Mouse (Mus musculus): ENCODE data around the gene Pola2.

Pola2 gene

DNA sequence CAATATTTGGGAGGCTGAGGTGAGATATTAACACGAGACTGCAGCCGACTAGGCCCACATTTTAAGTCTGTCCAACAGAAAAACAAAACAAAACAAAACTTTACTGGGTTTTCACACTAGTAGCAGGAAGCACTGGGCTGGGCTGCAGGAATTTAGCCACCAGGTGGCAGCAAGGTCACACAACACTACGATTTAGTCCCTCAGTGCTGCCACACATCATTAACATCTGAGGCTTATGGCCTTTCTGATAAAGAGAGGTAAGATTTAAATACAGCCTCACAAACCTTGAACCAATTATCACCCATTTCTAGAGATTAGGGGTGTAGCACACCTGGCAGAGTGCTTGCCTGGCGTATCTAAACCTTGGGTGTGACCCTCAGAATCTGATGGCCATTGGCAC lies 1.3 kb upstream of the Pola2 start:
- in situ Hi-C loops (cut with MboI), result loop anchor here (10.0 kb wide), 1 partner anchor 160 kb away; the partner anchor contains the start of gene Snx15

DNA sequence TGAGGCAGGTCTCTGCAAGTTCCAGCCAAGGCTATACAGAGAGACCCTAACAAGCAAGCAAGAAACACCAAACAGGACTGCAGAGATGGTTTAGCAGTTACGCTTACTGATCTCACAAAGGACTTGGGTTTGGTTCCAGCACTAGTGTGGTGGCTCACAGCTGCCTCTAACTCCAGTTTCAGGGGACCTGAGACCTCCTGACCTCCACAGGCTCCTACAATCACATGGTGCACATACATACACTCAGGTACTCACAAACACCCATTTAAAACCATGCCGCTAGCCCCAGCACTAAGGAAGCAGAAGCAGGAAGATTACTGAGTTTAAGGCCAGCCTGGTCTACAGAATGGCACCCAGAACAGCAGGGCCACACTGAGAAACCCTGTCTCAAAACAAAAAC lies 802 bp upstream of the Pola2 start:
- in situ Hi-C loops (cut with MboI), result loop anchor here (10.0 kb wide), 1 partner anchor 160 kb away; the partner anchor contains the start of gene Snx15

DNA sequence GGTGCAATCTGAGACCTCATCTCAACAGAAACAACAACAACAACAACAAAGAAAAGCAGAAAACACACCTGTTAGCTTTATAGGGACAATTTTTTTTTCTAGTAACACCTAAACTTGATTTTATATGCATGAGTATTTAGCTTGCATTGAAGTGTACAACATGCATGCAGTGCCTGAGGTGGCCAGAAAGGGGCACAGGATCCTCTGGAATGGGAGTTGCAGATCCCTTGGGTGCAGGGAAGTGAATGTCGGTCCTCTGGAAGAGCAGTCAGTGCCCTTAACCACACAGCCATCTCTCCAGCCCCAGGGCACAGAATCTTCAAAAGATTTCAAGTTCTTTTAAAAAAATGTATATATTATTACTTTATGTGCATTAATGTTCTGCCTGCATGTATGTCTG lies 1.4 kb downstream of the Pola2 start:
- in situ Hi-C loops (cut with MboI), result loop anchor here (10.0 kb wide), 1 partner anchor 162 kb away; the partner anchor contains the start of gene Snx15

DNA sequence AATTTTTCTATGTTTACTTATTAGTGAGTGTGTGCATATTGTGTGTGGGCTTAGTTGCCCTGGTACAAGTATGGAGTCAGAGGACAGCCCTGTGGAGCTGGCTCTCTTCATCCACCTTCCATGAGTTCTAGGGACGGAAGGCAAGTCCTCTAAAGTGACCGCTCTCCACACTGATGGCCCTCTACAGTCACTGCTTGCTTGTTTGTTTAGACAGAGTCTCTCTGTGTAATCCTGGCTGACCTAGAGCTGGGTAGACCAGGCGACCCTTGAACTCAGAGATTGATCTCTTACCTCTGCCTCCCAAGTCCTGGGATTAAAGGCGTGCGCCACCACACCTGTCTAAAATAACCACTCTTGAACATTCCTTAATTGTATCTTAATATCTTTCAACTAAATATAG lies 6.6 kb downstream of the Pola2 start:
- in situ Hi-C loops (cut with MboI), result no loop called here

DNA sequence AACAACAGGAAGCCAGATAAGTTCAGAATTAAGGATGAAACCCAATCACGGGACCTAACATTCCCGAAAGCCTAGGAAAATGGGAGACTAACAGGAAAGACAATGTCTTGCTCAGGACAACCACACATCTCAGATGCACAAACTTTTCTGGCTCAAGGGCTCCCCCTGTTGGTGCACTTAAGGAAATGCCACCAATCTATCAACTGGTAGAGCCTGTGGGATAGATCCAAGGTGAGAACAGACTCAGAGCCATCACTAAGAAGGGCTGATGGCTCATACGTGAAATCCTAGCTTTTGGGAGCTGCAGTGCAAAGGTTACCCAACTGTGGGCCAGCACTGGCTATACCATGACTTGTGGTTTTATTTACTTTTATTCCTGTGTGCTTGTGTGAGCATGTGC lies 7.3 kb downstream of the Pola2 start:
- in situ Hi-C loops (cut with MboI), result no loop called here

DNA sequence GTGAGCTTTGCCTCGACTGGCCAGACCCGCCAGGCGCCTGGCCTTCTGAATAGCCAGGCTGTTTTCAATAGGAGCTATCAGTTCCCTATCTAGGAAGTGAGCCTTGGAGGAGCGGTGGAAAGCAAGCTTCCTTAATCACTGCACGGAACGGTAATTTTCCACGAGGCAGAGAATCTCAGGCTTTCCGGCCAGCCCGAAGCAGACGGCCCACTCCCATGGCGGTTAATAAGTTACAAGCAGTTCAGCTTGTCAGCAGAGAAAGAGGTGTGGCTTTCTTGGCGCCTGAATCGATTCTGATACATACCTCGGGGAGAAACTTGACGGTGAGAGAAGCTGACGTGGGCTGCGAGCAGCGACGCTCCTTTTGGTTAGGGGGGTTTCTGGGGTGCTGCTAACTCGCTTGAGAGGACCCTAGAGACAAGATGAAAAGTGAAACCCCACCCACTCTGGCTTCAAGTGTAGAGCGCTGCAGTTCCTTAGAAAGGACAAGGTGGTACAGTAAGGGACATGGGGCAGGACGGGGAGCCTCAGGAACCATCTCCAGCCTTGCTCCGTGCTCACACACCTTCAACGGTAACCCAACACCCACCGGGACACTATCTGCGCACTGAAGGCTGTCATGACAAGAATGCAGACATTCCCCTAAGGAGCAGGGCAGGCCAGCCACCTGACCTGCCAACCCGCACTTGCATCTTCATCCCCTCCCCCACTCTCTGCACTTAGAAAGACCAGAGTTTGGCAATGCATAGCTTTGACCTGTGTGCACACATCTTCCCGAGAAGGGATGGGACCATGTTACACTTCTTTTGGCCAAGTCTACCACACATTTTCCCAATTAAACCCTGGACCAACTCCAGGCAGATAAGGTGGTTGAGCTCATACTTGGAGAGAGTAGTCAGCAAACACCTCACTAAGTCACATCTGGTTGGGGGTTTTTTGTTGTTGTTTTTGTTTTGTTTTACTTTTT lies 8.0 kb downstream of the Pola2 start:
- in situ Hi-C loops (cut with MboI), result no loop called here

DNA sequence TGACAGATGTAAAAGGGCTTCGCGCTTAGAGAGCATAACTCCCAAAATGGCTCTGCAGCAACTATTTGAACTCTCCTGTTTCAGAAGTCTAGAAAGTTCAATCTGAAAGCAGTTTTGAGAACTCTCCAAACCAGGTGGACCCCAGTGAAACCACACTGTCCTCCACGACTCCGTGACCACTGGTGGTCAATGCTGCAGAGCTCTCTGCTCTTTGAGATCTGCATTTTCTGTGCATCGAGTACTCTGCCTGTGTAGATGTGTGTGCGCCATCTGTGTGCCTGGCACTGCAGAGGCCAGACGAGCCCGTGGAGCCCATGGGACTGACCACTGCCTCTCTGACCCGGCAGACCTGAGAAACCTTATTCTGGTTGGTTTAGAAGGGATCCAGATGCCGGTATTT lies 9.1 kb downstream of the Pola2 start:
- in situ Hi-C loops (cut with MboI), result no loop called here

DNA sequence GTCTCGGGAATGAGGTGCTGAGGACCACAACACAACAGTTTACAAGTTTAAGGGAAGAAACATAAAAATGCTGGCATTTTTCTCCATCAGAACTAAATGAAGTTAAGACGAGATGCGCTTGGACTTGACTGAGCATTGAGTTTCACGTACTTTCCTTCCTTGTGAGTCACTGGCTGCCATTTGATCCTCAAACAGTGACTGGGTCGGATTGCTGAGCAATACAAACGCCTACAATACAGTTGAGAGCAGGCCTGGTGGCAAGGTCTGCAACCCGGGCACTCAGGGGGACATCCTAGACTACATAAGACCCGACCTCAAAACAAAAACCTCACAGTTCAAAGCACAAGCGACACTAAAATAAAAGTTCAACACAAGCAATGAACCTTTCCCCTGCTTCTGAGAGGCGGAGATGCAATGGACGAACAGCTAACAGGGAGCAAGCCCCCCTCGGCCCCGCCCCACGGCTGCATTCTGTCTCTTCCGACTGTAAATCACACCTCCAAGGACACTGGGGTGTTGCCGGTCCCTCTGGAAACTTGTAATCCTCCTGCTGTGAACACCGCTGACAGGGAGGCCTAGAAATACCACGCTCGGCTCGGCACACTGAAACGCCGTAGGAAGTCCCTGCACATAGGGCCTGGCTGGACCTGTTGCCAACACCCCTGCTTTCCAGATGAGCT lies 9.8 kb downstream of the Pola2 start:
- in situ Hi-C loops (cut with MboI), result no loop called here

DNA sequence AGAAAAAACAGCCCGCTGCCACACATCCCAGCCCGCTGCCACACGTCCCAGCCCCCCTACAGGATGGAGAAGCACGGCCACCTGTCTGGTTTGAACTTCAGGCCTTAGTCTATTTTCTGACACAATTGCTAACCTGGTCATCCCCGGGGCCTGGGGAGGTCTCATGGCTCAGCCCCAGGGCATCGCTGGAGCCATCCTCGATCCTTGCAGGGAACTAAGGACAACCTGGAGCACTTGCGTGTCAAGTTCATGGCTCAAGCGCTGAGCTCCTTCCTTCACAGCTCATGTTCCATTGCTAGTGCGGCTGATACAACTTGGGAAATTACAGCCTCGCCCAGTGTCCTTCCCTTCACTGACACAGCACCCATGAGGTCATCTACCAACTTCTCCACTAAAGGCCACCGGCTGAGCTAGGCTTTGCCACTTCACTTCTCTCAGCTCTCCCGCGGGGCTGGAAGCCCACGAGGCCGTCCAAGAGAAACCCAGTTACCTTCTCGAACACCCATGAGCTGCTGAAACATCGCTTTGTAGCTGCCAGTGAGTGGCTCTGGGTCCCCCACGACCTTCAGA lies 10.7 kb downstream of the Pola2 start:
- in situ Hi-C loops (cut with MboI), result no loop called here

DNA sequence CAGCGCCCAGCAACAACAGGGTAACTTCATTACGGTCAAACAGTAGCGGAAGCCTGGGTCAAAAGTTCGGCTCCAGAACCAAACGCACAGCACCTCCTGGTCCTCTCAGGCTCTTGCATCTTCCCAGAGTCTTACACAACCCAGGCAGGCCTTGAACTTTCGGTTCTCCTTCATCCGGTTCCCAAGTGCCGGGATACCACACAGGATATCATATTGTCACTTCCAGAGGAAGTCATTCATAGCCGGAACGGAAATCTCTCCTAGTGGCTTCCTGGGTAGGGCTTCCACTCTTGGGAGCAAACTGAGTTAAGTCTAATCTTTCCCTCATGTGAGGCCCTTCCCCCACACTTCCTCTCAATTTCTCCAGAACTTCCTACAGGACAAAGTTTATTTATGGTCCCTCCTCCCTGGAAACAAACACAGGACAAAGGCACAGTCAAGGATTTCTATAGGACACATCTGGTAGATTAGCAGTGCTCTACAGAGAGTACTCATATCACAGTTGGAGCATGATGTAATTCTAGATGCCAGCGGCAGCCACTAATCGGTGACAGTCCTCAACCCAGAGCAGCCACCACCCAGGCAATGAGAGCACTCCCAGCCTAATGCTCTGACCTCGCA lies 11.8 kb downstream of the Pola2 start:
- in situ Hi-C loops (cut with MboI), result no loop called here

DNA sequence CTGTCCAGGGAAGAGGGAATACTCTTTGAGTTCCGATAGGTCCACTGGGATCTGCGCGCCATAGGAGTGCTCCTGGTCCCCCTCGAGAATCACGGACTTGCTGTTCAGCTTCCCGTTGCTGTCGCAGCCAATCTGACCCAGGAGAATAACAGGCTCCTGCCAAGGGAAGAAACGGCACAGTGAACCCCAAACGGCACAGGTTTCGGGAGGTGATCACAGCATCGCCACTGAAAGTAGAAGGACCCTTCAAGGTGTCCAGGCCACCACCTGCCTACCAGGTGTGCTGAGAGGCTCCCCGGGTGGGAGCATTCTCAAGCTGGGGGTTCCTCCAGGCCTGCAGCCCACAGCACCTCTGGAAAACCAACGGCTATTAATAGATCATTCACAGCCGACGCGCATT lies 12.4 kb downstream of the Pola2 start:
- in situ Hi-C loops (cut with MboI), result no loop called here

DNA sequence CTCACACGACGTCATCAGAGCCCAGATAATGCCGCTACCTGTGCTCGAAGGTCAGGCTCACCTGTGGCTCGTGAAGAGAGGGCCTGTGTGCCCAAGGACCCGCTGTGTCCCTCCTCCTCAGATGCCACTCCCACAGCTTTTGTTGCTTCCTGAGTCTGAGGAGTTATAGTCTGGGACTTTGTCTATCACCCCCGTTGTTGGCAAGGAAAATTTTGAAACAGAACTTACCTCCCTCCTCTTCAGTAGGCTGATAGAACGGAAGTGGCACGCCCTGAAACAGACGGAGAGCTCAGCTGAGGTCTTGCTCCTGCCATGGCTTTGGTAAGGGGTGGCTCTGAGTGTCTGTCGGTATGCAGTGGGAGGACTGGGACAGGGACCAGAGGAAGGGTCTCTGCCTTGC lies 13.8 kb downstream of the Pola2 start:
- in situ Hi-C loops (cut with MboI), result no loop called here

DNA sequence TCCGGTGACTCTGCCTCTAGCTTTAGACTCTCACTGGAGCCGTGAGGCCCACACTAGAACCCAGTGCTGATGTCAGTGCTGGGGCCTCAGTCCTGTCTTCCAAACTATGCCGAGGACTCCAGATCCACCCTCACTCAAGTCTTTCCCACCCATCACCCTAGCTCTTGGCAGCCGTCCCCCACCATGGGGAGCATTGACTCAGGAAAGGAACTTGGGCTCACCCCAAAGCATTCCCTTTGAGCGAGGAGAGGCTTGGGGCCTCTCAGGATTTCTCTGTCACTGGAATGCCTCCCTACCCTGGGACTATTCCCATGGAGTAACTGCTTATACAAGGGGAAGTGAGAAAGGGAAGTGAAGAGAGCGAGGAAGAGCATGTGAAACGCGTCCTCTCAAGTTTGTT lies 18.1 kb downstream of the Pola2 start:
- in situ Hi-C loops (cut with MboI), result no loop called here

DNA sequence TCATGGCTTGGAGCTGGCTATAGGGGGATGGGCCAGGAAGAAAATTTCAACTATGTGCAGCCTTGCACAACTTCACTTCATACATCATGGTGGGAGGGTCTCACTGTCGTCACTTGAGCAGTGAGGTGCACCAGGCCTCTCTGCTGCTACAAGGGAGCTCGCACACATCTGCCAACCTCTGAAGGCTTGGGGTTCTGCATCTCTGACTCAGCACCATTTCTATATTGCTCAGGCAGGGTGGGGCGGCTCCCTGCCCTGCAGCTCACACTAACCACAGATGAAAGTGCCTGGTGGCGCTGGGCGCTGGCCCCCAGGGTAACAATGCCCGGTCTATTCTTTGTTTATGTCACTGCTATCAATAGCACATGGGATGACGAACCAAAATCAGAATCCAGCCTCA lies 19.0 kb downstream of the Pola2 start:
- in situ Hi-C loops (cut with MboI), result no loop called here

DNA sequence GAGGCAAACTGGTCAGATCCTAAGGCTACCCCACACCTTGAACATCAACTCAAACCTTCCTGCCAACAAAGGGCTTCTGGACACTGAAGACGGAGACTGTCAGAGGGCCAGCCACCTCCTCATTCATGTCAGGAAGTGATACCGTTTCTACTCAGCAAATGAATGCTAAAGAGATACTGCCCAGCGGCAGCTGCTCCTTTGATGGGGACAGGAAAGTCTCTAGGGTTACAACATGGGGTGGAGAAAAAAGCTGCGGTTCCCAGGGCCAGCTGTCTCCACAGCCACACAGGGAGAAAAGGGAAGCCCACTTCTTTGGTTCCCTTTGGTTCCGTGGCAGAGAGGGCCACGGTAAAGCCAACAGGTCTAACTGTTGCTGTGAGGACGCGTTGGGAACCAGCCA lies 19.9 kb downstream of the Pola2 start:
- in situ Hi-C loops (cut with MboI), result no loop called here

DNA sequence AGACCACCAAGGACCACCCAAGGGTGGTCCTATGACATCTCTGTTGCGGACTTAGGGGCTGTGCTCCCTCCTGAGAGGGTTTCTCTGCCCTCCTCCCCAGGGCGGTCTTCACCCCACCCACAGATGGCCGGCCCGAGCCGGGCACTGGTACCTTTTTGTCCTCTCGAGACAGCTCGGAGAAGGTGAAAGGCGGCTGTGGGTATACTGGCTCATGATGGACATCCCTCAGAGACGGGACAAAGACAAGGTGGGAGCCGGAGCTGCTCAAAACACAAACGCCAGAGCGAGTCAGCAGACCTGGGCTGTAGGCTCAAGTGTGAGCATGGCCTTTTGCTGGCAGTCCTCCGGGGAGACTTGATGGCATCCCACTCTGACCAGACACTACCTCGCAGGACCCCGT lies 20.6 kb downstream of the Pola2 start:
- in situ Hi-C loops (cut with MboI), result no loop called here

DNA sequence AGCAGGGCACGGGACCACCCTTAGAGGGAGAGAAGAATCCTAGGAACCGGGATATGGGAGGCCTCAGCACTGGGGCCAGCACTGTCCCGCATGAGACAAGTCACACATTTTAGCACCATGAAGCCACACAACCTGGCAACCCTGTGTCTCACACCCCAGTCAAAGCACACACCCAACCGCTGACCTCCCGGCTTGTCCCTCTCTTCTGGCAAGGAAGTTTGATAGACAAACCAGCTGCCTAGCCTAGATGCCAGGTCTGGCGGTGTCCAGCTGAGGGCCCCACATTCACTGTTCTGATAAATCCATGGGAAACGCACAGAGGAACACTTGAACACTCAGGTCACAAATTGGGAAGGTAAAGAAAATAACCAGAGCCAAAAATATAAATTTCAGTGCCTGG lies 21.4 kb downstream of the Pola2 start:
- in situ Hi-C loops (cut with MboI), result no loop called here

DNA sequence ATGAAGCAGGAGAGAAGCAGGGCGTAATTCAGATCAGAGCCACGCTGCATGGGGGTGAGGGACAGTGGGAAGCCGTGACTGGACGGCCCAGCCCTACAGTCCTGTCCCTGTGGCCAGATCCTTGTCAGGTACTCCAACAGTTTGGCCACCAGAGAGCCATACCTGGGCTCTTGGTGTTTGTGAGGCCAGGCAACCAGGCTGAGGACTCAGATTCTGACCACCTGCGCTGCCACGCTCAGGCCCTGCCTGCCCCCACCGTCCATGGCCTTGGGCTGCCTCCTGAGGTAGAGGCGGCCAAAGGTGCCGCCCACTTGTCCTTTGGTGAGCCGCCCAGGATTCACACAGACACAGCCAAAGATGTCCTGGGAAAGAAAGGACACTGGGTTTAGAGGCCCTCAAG lies 23.3 kb downstream of the Pola2 start:
- in situ Hi-C loops (cut with MboI), result no loop called here

DNA sequence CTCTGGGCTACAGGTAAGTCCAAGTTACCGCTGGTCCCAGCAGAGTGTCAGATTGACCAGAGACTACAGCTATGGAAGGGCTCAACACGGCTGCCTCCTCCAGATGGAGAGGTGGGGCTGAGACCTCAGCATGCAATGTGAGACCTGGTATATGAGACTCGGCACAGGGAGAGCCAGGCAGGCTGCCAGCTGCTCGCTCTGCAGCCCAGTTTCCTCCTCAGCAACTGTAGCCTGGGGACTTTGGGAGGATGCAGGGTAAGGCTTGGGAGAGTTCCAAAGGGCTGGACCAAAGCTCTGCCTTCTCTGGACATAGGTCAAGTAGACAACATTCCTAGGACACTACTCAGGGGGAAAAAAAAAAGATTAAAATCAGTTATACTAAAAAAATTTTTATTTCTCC lies 23.8 kb downstream of the Pola2 start:
- in situ Hi-C loops (cut with MboI), result no loop called here

DNA sequence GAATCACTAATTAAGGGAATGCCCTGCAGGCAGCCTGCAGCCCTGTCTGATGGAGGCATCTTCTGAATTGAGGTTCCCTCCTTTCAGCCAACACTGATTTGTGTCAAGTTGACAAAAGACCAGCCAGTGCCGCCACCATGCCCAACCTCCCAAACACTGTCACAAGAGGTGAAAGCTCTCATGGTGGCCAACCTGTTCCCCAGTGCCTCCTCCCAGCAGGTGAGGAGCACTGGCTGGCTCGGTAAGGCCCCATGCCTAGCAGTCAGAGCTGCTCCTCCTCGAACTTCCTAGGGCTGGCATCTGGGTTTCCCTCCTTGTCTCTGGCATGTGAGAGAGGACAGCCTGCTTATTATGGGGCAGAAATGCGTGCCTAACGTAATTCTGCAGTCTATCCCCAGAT lies 24.3 kb downstream of the Pola2 start:
- in situ Hi-C loops (cut with MboI), result no loop called here

DNA sequence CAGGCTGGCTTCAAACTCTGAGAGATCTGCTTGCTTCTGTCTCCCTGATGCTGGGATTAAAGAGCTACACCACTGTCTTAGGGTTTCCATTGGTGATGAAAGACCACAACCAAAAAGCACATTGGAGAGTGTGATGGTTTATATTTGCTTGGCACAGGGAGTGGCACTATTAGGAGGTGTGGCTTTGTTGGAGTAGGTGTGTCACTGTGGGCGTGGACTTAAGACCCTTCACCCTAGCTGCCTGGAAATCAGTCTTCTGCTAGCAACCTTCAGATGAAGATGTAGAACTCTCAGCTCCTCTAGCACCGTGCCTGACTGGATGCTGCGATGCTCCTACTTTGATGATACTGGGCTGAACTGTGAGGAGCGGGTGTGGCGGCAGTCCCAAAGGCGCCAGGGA lies 25.5 kb downstream of the Pola2 start:
- in situ Hi-C loops (cut with MboI), result no loop called here

DNA sequence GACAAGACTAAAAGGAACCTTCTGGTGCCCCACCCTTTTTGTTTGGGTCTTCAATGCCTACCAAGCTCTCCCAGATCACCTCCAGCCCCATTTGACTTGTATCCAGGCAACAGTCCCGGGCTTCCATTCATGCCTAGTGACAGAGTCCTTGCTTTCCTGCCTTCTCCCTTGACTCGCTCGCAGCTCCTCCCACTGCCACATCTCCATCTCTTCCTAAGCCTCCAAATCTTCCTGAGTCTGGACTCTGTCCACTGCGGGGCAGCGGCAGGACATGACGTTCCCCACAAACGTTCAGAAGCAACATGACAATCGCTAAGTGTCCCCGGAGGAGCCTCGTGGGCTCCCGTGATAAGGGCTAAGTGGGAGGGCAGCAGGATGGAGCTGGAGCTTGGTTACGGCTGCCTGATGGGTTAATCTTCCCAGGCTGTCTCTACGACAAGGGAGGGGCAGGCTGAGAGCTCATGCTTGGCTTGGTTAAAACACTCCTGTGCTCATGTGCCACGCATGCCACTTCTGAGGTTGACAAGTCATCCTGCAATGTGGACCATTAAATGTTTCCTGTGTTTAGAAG lies 26.1 kb downstream of the Pola2 start:
- in situ Hi-C loops (cut with MboI), result no loop called here

Measured in mature B cell (primary cell).